Mouse (Mus musculus) forebrain, embryonic 15.5 days (tissue): ENCODE data around the gene Nr4a1. TPM values are rescaled to one million over a fixed set of nuclear protein-coding genes. Genes with fewer than 3 reads are reported as not detected.

Source experiments
- ATAC-seq: fragments of 200-750 bp; cut with Nextera tagmentation; replicated peaks from 2 replicates; pipeline ENCODE4 v1.8.0; 2017; ENCODE audit warnings: mild to moderate bottlenecking, moderate TSS enrichment, moderate library complexity
- H3K27ac ChIP-seq: fragments of 300-500 bp; sonication (generic); replicated peaks from 2 replicates; pipeline ENCODE4 v1.5.1; 2015; ENCODE audit warnings: mild to moderate bottlenecking, inconsistent platforms
- H3K27me3 ChIP-seq: fragments of 300-500 bp; sonication (generic); 2 replicates; pipeline ENCODE4 v1.6.1; 2015; ENCODE audit warnings: inconsistent platforms
- H3K36me3 ChIP-seq: fragments of 300-500 bp; sonication (generic); 2 replicates; pipeline ENCODE4 v1.6.1; 2015; ENCODE audit warnings: mild to moderate bottlenecking, inconsistent platforms
- H3K4me1 ChIP-seq: fragments of 300-500 bp; sonication (generic); 2 replicates; pipeline ENCODE4 v1.6.1; 2015; ENCODE audit warnings: inconsistent platforms
- H3K4me2 ChIP-seq: fragments of 300-500 bp; sonication (generic); replicated peaks from 2 replicates; pipeline ENCODE4 v1.6.1; 2015; ENCODE audit warnings: mild to moderate bottlenecking, inconsistent platforms
- H3K4me3 ChIP-seq: fragments of 300-500 bp; sonication (generic); 2 replicates; pipeline ENCODE4 v1.5.1; 2015; ENCODE audit warnings: mild to moderate bottlenecking, inconsistent platforms
- H3K9ac ChIP-seq: fragments of 300-500 bp; sonication (generic); replicated peaks from 2 replicates; pipeline ENCODE4 v1.6.1; 2015; ENCODE audit warnings: mild to moderate bottlenecking, inconsistent platforms
- H3K9me3 ChIP-seq: fragments of 300-500 bp; sonication (generic); 2 replicates; pipeline ENCODE4 v1.6.1; 2016; ENCODE audit warnings: inconsistent platforms
- WGBS: fragments of 180-500 bp; shearing (Covaris S2); methylation state at CpG from one replicate; pipeline ENCODE4 v1.1.7; 2015; ENCODE audit warnings: mixed read lengths; 5-methylcytosine and 5-hydroxymethylcytosine counted together
- polyA plus RNA-seq: library from polyadenylated mRNA; unstranded; fragments of >200 nt; fragmentation: Nextera tagmentation; extraction: Ambion mirVana; gene quantifications from 2 replicates; pipeline ENCODE4 v1.2.1, GENCODE M21; 2015

Gene Nr4a1
- 3.7 and 4.3 TPM in 2 replicates for polyA plus RNA-seq

DNA sequence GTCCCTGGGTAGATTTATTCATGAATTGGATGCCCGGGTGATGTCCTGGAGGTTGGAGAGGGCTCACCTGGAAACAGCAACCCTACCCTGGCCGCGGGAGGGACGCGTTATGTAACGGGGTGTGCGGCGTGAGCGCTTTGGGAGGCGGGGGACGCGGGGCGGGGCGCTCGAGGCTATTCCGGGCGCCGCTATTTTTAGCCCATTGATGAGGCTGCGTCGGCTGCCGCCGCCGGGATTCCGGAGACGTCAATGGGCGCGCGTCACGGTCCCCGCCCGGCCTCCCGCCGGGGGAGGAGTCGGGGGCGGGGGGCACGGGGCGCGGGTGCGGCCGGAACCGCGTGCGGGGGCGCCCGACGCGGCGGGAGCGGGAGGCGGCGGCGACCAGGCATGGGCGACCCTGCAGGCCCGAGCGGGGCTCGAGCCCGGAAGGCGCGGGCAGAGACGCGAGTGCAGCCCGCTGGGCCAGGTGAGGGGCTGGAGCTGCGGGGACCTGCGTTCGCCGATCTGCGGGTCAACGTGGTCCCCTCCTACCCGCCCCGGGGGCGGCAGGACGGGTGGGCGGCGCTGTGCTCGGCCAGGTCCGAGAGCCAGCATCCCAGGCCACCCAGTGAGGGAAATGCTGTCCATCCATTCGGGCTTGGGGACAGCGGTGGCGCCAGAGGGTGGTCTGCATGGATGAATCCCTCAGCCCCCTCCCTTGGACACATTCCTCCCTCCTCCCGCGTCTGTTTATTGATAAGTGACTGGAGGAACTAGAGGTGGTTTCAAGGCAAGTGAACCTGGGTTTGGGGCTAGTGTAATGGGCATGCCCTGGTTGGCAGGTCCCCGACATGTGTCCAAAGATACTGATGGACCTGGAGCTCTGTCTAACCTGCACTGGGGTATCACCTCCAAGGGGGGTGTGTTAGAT lies at the start of gene Nr4a1:
Gene Nr4a1, plus strand, starts transcription at position 384 of the 910 bp plus-strand sequence.
- no peaks in the 10 kb centered on the region for H3K36me3 ChIP-seq
- H3K4me2 ChIP-seq = peak within 1 kb of the TSS; percentile 97
- H3K4me3 ChIP-seq = peak within 1 kb of the TSS; percentile 74
- peak; percentile 68 for ATAC-seq
- peaks cover 12% of the 10 kb centered on the region for H3K4me1 ChIP-seq
- peak within 1 kb of the TSS; percentile 85 for H3K9ac ChIP-seq
- no peak within 1 kb of the TSS for H3K27ac ChIP-seq
- no peaks in the 10 kb centered on the region for H3K27me3 ChIP-seq
- under 1% methylated on average over 82 of the region's 82 CpGs for WGBS
- H3K9me3 ChIP-seq = no peaks in the 10 kb centered on the region

DNA sequence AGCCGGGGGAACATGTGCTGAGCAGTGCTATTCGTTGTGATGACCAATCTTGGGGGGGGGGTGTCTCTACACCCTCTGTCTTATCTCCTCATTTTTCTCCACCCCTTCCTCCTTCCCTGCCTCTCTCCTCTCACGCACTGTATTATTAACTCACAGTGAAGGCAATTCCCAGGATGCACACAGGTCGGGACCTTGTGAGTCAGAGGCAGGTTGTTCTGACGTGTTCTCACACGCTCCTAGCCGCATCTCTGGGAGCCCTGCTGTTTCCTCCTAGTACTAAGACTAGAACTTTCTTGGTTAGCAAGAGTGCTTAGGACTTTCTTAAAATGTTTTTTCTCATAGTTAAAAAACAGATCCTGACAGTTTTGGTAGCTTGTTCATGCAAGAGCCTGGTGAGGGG lies 49.3 kb upstream of the Nr4a1 start:
- H3K36me3 ChIP-seq = peaks cover 84% of the 10 kb centered on the region
- no peaks in the 10 kb centered on the region for H3K4me1 ChIP-seq
- WGBS = 92% methylated on average over 7 of the region's 7 CpGs
- ATAC-seq = no peak
- H3K9ac ChIP-seq = no peak overlapping the region
- no peak overlapping the region for H3K4me3 ChIP-seq
- H3K9me3 ChIP-seq = no peaks in the 10 kb centered on the region
- no peak overlapping the region for H3K27ac ChIP-seq
- H3K4me2 ChIP-seq = no peak overlapping the region
- no peaks in the 10 kb centered on the region for H3K27me3 ChIP-seq

DNA sequence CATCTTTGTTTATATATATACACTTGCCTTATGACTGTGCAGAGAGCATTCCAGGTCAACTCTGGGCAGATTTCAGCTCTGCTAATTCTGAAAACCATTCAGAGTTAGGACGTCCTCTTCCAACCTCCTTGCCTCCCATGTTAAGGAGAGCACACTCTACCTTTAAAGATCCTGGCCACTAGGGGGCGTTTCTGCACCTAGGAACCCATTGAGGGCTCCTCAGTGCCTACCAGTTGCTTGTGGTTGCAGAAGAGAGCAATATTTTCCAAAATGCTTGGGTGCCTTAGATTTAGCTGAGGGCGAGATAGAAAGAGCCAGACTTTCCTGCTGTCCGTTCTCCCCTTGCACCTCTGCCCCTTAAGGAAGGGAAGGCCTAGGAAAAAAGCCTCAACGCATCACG lies 43.8 kb upstream of the Nr4a1 start:
- Histone ChIP-seq H3K9me3 (no peaks in the 10 kb centered on the region), H3K9ac (no peak overlapping the region), H3K4me2 (no peak overlapping the region), H3K27me3 (no peaks in the 10 kb centered on the region), H3K27ac (no peak overlapping the region), H3K4me3 (no peak overlapping the region), H3K4me1 (no peaks in the 10 kb centered on the region), H3K36me3 (peaks cover 56% of the 10 kb centered on the region)
- 63% methylated on average over 6 of the region's 6 CpGs for WGBS
- no peak for ATAC-seq

DNA sequence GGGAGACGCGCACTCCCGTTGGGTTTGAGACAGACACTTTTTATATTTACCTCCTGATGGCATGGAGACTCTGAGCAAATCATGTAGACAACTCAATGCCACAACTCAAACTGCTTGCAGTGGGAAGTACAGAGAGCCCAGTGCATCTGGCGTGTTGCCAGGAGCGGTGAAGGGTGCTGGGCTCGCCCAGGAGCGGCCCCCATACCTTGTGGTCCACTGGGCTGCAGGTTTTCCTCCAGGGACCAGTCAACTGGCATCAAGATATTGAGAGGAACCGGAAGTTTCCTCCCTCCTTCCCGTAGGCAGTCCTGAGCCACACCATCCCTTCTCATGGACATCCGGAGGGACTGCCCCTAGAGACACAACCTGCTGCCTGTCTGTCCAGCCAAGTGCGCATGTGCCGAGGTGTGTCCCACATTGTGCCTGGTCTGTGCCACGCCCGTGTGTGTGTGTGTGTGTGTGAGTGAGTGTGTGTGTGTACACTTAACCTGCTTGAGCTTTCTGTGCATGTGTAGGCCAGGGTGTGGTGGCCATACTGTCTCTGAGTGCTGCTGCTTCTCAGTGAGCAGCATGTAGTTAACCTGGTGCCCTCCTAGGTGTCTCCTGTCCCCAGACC lies 43.0 kb upstream of the Nr4a1 start:
- Histone ChIP-seq H3K9me3 (no peaks in the 10 kb centered on the region), H3K9ac (no peak overlapping the region), H3K27me3 (no peaks in the 10 kb centered on the region), H3K4me2 (no peak overlapping the region), H3K4me1 (no peaks in the 10 kb centered on the region), H3K27ac (no peak overlapping the region), H3K4me3 (no peak overlapping the region), H3K36me3 (peaks cover 51% of the 10 kb centered on the region)
- ATAC-seq = 0 out of 2 replicates have a peak, but pooled peaks have one; percentile 32
- 92% methylated on average over 14 of the region's 14 CpGs for WGBS

DNA sequence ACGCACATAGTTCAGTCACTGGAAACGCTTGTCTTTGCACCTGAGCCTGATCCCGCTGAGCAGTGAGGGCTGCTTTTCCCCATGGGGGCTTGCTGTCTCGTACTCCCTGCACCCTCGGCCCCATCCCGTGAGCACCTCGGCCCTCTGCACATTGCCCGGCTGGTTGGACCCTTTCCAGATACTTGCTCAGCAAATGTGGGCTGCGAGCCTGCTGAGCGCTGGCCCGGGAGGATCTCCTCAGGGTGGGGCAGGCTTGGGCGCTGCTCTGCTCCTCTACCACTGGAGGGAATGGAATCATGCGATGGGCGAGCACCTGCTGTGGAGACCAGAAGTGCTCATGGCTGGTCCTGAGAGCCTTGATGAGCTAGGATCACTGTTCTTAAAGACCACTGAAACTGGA lies 41.6 kb upstream of the Nr4a1 start:
- no peak overlapping the region for H3K4me2 ChIP-seq
- 71% methylated on average over 14 of the region's 14 CpGs for WGBS
- no peaks in the 10 kb centered on the region for H3K4me1 ChIP-seq
- no peak overlapping the region for H3K9ac ChIP-seq
- H3K9me3 ChIP-seq = no peaks in the 10 kb centered on the region
- ATAC-seq = no peak
- peaks cover 43% of the 10 kb centered on the region for H3K36me3 ChIP-seq
- H3K27ac ChIP-seq = no peak overlapping the region
- H3K4me3 ChIP-seq = no peak overlapping the region
- H3K27me3 ChIP-seq = no peaks in the 10 kb centered on the region

DNA sequence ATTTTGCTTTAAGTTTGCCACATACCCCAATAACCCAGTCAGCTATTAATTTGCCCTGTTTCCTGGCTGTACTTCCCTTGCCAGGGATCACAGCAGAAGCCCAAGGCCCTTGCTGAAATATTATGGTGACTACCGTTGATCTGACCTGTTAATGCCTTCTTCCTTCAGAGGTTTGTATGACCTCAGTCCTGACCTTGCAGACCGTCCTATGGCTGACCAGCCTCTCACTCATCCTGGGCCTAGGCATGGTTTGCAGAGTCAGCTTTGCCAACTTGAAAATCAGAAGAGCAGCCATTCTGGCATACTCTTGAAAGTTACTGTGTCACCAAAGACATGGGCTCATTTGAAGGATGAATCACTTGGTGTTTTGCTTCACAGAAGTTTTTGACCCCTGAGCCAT lies 38.9 kb upstream of the Nr4a1 start:
- H3K4me2 ChIP-seq = no peak overlapping the region
- H3K9ac ChIP-seq = no peak overlapping the region
- no peak overlapping the region for H3K4me3 ChIP-seq
- H3K36me3 ChIP-seq = peaks cover 23% of the 10 kb centered on the region
- H3K27me3 ChIP-seq = no peaks in the 10 kb centered on the region
- 79% methylated on average over 2 of the region's 2 CpGs for WGBS
- H3K9me3 ChIP-seq = no peaks in the 10 kb centered on the region
- ATAC-seq = no peak
- no peaks in the 10 kb centered on the region for H3K4me1 ChIP-seq
- no peak overlapping the region for H3K27ac ChIP-seq

DNA sequence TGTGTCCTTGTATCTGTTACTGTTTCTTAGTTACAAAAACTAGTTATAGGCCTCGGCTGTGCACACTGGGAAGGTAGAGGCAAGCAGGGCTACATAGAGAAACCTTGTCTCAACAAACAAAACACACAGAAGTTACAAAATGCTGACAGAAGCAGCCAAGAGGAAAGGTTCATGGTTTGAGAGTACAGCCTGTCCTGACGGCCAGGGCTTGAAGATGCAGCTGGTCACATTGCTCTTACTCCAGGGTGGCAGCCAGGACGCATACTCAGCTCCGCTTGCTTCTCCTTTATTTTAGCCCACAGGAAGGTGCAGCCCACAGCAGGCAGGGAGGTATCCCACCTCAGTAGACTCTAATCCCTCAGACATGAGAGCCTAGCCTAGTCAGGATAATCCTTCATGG lies 38.0 kb upstream of the Nr4a1 start:
- H3K27me3 ChIP-seq = no peaks in the 10 kb centered on the region
- no peak overlapping the region for H3K4me2 ChIP-seq
- H3K9me3 ChIP-seq = no peaks in the 10 kb centered on the region
- WGBS = 76% methylated on average over 4 of the region's 4 CpGs
- 0 out of 2 replicates have a peak, but pooled peaks cover 4% of the 10 kb centered on the region for H3K4me1 ChIP-seq
- H3K36me3 ChIP-seq = peaks cover 18% of the 10 kb centered on the region
- ATAC-seq = no peak
- no peak overlapping the region for H3K27ac ChIP-seq
- H3K9ac ChIP-seq = no peak overlapping the region
- H3K4me3 ChIP-seq = no peak overlapping the region

DNA sequence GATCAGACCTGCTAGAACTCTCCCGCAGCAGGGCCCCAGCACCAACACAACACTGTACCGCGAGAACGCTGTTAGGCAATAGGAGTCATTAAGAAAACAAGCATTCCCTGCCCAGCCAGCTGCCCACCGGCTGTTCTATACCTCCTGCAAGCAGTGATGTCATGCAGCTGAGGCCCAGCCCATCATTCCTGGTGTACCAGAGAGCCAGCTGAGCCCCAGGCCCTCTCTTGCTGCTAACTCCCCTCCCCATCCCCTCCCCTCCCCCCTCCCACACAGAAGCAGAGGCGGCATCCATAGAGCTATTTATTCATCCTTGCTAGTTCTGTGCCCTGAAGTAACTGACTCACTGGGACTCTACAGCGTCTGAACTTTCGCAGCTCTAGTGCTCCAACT lies 33.2 kb upstream of the Nr4a1 start:
- Histone ChIP-seq H3K27ac (no peak overlapping the region), H3K9ac (no peak overlapping the region), H3K36me3 (no peaks in the 10 kb centered on the region), H3K27me3 (peaks cover 3% of the 10 kb centered on the region; the same call in 1 of the 2 replicates), H3K9me3 (no peaks in the 10 kb centered on the region), H3K4me1 (peaks cover 38% of the 10 kb centered on the region), H3K4me3 (no peak overlapping the region), H3K4me2 (no peak overlapping the region)
- WGBS = 3% methylated on average over 8 of the region's 8 CpGs
- no peak for ATAC-seq

DNA sequence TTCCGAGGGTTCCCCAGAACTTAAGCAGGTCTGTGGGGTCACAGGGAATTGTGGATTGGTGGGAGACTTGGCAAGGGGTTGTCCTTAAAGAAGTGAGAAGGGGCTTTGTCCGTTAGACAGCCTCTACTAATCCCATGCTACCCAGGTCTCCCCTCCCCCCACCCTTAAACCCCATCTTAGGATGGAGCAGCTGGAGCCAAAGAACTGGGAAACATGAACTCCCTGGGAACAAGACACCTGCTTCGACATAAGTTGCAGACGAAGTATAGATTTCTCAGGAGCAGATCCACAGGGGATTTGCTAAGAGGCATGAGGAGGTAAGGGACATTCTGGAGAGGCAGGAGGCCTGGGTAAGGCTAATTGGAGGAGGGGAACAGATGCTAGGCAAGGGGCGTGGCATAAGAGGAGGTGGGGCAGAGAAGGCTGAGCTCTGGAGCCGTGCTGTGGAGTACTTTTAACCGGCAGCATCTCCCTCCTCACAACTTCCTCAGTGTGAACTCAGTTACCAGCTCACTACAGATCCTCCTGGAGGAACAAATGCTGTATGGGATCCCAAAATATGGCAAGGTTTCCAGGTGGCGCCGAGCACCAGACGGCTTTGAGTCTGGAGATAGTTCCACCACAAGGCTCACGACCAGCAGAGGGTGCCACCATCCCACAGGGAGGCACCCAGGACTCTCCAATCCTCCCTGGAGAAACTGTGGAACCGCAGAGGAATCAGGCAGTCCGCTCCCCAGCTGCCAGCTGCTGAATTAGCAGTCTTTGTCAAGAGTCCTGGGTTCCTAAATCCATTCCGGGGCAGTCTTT lies 32.6 kb upstream of the Nr4a1 start:
- WGBS = 2% methylated on average over 14 of the region's 14 CpGs
- no peaks in the 10 kb centered on the region for H3K9me3 ChIP-seq
- H3K4me1 ChIP-seq = peaks cover 38% of the 10 kb centered on the region
- H3K4me2 ChIP-seq = peak overlapping the region; percentile 30
- peak overlapping the region; percentile 13; the same call in 1 of the 2 replicates for H3K4me3 ChIP-seq
- 0 out of 2 replicates have a peak overlapping the region, but pooled peaks have one; percentile 2 for H3K27ac ChIP-seq
- ATAC-seq = peak; percentile 53
- H3K9ac ChIP-seq = no peak overlapping the region
- H3K36me3 ChIP-seq = no peaks in the 10 kb centered on the region
- peaks cover 3% of the 10 kb centered on the region; the same call in 1 of the 2 replicates for H3K27me3 ChIP-seq

DNA sequence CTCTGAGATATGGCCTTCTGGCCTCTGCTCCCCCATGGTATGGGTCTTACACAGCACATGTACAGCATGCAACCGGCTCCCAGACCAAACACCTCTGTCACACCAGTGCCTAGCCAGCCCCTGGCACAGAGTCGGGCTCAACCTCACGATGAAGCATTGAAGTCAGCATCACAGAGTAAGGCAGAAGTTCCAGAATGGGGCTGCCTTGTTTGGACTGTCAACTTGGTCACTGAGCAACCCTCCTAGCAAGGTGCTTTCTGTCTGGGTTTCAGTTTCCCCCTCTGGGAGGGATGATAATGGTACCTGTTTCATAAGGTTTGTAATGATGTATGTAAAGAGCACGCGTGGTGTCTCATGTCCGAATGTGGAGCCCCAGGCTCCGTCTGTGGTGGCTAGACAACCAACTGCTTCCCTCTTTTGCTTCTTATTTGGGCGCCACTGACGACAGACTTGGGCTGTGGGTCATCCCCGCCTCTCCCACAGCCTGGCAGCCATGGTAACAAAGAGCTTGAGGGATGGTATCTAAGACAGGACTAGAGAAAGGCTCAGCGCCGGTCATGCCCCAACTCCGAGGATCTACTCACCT lies 31.1 kb upstream of the Nr4a1 start:
- Histone ChIP-seq H3K4me1 (peaks cover 38% of the 10 kb centered on the region), H3K4me2 (no peak overlapping the region), H3K4me3 (no peak overlapping the region), H3K9ac (no peak overlapping the region), H3K9me3 (no peaks in the 10 kb centered on the region), H3K27ac (no peak overlapping the region), H3K36me3 (no peaks in the 10 kb centered on the region), H3K27me3 (peaks cover 3% of the 10 kb centered on the region; the same call in 1 of the 2 replicates)
- no peak for ATAC-seq
- WGBS = 50% methylated on average over 13 of the region's 13 CpGs

DNA sequence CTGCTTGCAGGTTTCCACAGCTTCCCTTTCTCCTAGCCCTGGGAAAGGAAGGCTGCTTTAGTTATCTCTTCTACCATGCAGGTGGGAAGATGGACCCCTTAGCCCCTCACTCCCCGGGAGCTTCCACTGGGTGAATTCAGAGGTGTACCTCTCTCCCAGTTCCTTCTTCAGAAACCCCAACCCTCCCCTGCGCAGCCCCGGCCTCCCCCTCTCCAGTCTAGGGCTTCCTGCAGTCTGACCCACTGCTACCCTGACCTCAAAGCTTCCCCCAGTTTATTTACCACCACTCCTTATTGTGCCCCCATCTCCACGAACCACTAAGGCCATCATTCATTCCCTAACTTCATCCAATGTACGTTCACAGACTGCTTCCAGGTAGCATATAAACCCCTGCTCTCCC lies 30.5 kb upstream of the Nr4a1 start:
- H3K9ac ChIP-seq = peak overlapping the region; percentile 66
- H3K4me2 ChIP-seq = peak overlapping the region; percentile 98
- H3K27me3 ChIP-seq = peaks cover 3% of the 10 kb centered on the region; the same call in 1 of the 2 replicates
- peak; percentile 27; the same call in 1 of the 2 replicates for ATAC-seq
- no peak overlapping the region for H3K27ac ChIP-seq
- H3K4me1 ChIP-seq = peaks cover 38% of the 10 kb centered on the region
- WGBS = 16% methylated on average over 5 of the region's 5 CpGs
- H3K4me3 ChIP-seq = peak overlapping the region; percentile 63
- H3K36me3 ChIP-seq = no peaks in the 10 kb centered on the region
- no peaks in the 10 kb centered on the region for H3K9me3 ChIP-seq
